Mouse (Mus musculus): ENCODE data around the gene Acbd7. TPM values are rescaled to one million over a fixed set of nuclear protein-coding genes. Genes with fewer than 3 reads are reported as not detected.

Gene Acbd7
- total RNA-seq (2021): under 1 TPM; 0.57 to 0.59 TPM
- long read RNA-seq, experiment 1: 0 reads
- long read RNA-seq, experiment 2: 0 reads

DNA sequence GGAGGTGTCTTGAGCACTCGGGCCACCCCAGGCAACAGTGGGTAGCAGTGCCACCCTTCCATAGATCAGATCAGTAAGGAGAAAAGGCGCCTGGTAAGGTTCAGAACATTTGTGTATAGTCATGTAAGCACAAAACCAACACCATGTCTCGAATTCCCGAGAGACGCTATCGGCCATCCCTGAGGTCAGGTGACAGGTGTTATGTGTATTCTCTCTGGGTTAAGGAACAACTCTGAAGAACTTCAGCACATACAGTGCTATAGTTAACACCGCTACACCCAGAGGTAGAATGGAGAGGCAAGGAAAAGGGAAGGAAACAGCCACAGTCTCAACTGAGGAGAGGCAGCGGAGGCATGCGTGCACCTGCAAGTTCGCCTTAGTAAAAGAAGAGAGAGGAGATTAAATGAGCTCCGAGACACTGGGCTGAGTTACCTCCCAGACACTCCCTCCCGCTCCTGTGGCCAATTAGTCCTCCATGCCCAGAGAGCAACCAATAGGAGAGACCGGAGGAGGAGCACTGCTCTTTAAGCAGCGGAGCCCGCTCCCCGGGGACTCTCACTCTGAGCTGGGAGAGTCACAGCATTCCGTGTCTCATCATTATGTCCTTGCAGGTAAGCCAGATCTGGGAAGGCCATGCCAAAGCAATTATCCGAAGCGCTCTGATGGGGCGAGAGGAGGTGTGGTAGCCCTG, at the start of gene Acbd7:
TSS of gene Acbd7 (plus strand) at position 558 of the 691 bp plus-strand sequence.
- DNase-seq (ENCODE audit: low spot score in 2 of 2): peak in 1 of 2 experiments; percentile 11

DNA sequence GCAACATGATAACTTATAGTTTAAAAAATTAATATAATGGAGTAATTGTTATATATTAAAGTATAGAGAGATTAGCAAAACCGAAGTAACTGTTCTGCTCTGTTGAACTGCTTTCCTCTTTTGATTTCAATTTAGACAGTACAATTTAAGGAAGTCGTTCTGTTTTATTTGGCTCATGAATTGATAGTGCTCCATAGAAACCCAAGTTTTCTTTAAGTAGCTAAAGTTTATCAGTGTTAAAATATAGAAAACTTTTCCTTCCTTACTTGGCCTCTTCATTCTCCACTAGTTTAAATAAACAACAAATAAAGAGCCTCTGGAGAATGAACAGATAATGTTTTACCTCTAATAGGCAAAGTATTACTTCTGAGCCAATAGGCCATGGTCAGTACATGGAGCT, 49.7 kb upstream of the Acbd7 start:
- DNase-seq (ENCODE audit: low spot score in 2 of 2): no peak

DNA sequence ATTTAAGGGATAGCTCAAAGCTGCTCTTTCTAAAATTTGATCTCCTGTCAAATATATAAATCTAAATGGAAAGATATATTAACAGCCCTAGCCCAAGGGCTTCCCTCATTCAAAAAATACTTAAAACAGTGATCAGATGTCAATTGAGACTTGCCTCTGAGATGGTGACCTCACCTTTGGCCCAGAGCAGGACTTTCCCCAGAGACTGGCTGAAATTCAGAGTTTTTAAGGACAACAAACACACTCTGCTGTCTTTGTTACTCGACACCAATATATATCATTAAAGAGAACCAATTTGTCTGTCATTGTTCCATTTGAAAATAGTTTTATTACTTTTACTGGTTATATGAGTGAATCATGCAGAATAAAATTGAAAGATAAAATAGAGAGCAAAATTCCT, 46.4 kb upstream of the Acbd7 start:
- DNase-seq (ENCODE audit: low spot score in 2 of 2): no peak

DNA sequence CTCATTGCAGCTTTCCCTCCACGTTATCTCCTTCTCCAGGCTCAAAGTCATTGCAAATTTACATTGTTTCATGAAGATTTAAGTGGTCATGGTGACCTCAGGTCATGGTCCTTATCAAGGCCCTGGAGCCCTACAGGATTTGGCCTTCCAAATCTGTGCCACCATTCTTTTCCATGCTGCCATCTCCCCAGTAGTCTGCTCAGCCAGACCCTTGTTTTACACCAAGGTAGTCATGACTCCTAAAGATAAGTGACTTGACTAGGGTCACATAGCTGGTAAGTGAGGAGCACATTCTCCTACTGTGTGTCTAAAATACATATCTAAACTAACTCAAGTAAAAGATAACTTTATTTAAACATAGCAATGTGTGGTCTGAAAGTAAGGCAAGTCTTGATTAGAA, 43.8 kb upstream of the Acbd7 start:
- DNase-seq (ENCODE audit: low spot score in 2 of 2): no peak

DNA sequence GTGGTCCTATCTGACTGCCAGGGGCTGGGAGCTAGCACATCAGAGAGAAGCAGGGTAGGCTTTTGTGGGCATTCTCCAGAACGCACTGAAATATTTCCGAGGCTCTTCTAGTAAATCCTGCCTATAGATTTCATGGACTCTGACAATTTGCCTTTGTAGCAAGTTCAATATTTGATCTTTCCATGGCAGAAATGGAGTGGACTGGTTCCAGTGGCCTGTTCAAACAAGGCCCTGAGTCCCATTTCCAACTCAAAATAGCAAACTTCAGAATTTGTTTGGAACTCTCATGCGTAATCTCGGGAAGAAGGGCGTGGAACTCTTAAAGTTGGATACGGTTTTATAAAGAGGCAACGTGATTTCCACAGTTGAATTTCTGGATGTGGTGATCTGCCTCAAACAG, 40.1 kb upstream of the Acbd7 start:
- DNase-seq (ENCODE audit: low spot score in 2 of 2): no peak

DNA sequence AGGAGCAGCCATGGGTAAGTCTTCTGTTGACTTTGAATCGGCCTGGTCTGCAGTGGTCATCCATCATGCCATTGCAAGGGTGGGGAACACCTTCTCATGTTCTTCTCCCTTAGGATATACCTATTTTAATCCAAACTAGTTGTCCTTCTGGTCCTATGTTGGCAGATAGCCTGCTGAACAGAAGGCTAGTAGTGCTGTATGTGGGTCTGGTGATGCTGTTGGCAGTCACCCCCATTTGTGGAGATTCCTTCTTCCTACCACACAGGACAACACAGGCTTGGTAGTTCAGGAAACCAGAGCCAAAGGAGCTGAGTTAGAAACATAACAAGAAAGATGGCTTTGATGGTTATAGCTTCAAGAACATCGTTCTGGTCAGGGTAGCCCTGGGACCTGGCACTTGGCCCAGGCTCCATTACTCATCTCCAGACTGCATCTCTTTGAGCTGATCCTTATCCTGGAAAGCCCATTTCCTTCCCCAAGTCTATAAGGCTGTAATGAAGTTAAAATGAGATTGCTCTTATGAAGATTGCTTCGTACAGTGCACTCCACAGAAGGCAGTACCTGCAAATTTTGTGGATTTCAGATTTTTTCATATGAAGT, 30.4 kb upstream of the Acbd7 start:
- peak in 1 of 2 experiments; percentile 19 for DNase-seq (ENCODE audit: low spot score in 2 of 2)

DNA sequence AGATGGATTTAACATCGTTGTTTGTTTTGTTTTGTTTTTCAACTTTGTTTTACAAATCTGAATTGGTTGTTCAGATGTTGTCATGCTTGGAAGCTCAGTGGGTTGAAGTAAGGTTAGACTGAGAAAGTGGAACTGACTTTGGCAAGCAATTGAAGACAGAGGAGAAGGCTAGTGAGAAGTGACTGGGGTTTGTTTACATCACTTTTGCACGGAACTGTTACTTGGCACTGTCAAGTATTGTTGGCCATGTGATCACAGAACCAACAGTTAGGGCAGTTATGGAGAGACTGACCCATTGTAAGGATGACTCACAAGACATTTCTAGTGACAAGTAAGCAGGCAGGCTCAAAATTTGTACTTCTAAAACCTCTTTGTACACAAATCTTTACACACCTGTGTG, 12.8 kb upstream of the Acbd7 start:
- DNase-seq (ENCODE audit: low spot score in 2 of 2): no peak

DNA sequence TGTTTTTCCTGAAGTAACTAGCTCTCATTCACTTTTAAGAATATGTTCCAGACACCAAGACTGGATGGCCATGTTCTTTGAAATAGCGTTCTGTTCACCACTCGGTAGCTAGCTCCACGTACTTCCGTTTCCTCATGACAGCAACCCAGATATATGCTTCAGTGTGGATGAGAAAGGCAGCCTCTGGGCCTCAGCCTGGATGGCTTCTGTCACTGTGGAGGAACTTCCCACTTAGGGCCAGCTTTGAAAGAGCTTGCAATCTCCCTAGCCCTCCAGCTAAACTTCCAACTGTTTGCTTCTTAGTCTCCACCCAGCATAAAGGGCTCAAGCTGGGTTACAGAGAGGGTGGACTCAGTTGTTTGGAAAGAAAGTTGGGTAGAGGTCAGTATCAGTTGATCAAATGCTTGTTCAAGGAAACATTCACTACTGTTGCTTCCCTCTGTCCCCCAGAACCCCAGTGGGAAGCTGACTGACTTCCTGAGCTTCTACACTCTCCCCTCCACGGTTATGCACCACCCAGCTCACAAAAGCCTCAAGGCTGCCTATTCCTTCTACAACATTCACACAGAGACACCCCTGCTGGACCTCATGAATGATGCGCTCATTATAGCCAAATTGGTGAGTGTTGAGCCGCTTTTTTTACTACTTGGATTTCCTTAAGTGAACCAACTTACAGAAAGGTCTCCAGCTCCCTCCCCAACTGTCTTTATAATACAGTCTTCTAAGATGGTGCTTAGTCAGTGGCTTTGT, 11.4 kb upstream of the Acbd7 start:
- DNase-seq (ENCODE audit: low spot score in 2 of 2): no peak

DNA sequence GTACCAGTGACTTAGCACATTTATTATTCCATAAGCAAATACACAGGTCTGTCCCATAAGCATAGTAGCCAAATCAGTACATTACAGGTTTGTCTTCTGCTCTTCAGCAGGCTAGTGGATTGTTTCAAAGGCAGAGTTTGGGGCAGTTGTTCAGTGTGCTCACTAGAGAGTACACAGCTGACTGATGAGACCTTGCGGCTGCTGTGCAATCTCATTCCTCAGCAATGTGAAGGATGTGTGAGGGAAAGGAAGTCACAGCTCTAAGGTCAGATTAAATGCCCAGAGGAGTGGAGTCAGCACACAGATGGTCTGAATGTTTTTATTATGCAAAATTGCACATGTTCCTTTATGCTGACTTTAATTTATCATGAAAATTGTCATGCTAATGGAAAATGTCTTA, 9.4 kb upstream of the Acbd7 start:
- no peak for DNase-seq (ENCODE audit: low spot score in 2 of 2)

DNA sequence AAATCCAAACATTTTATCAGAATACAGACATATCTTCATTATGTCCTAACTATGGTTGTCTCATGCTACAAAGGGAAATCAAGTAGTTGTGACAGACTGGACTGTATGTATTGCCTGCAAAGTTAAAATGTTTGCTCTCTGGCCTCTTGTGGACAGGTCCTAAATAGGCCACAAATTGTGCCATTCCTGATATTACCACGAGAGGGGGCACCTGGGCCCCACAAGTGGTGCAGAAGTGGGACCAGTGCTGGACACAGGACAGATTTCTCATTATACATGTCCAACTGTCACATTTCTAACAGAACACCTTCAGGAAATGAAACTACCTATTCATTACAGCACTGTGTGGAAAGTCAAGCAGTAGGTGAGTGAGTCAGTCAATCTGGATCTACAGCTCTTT, 8.6 kb upstream of the Acbd7 start:
- DNase-seq (ENCODE audit: low spot score in 2 of 2): peak; percentile 37 to 57

DNA sequence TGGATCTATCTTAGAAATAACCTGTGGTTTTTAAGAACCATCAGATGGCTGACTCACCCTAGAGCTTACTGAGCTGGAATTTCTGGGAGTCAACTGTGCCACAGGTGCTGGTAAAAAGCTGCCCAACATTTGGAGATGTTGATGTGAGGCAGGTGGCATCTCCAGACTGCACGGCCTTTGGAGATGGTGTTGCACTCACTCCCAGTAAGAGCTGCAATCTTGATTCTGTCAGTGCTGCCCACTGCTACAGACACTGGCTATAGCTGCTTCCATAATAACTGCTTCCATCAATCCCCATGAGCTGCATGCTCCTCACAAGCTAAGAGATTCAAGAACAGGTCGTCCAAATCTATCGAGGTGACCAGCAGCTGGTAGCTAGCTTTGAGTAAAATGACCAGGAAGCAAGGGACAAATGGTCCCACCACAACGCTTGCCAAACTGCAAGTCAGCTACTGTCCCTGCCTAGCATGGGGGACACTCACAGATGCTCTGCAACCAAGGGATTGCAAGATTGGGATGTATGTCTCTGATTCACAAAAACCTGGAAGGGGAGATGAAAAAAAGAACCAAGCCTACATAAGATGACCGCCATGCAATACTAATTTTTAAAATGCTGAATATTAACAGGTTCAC, 4.8 kb upstream of the Acbd7 start:
- DNase-seq (ENCODE audit: low spot score in 2 of 2): no peak

DNA sequence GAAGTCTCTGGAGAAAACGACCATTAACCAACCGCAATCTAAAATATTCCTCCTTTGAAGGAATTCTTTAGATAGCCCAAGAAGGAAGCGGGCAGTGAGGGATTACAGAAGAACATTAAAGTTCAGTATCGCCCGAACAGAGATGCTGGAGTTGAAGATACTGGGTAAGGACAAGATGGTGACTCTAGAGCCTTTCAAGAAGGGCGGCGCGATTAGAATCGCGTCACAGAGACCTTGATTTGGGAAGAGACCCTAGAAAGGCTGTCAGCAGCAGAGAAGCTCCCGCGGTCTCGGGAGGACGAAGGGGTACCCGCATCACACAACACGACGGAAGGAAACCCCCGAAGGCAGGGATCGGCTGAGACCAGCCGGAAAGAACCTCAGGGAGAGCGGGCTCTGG, 3.9 kb upstream of the Acbd7 start:
- DNase-seq (ENCODE audit: low spot score in 2 of 2): no peak

DNA sequence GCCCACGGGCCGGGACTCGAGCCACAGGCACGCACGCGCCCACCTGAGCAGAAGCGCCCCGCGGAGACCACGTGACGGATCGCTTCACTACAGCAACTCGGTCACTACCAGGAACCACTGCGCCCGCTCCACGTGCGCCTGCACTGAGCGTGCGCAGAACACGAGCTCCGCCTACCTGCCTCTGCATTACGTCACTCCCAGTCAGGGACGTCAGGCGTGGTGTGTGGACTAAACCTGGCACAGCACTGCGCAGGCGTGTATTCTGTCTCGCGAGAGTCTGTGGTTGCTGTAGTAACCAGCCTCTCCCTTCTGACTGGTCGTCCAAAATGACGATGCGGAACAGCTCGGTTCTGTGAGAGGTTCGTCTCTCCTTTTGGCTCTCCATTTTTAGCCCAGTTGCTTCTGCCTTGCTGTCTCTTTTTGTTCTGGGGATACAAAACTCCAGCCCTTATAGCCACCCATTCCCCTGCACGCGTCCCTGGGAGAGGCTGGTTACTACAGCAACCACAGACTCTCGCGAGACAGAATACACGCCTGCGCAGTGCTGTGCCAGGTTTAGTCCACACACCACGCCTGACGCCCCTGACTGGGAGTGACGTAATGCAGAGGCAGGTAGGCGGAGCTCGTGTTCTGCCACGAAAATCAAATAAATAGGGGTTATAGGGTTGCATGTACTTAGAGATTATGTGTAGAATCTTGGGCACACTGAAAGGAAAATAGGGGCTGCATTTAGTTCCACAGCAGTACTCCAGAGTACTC, 3.3 kb upstream of the Acbd7 start, which contains the start of gene Rpp38:
TSS of gene Rpp38 (minus strand) at position 160 of the 759 bp plus-strand sequence.
- peak; percentile 80 to 92 for DNase-seq (ENCODE audit: low spot score in 2 of 2)

DNA sequence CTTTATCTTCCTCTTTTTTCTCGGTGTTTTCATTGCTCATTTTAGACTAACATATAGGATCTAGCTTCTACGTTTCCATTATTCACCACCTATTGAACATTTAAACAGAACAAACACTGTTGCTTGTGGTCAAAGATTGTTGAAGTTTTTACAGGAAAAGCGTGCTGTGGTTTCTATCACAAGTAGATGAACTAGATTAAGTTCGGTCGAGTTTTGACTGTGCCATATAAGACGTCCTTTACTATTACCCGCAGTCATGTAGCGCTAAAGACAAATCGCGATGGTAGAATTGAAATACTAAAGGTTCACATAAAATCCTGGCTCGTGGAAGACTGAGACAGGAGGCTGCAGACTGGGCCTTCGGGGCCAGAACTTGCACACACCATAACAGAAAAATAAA, 2.2 kb upstream of the Acbd7 start:
- no peak for DNase-seq (ENCODE audit: low spot score in 2 of 2)

DNA sequence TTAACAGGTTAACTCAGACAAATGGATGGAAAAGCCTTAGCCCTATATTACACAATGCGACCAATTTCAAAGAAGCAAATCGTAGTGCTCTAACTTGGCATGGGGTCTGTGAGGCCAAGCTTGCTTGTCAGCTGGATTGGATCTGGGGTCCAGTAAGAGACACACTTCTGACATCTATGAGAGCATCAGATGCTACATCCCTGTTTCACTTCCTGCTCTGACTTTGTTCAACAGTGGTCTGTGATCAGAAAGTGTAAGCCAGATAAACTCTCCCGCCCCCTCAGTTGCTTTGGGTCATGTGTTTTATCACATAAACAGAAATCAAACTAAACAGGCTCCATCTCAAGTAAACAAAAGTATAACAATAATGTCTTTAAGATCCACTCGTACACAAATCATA, 12.5 kb downstream of the Acbd7 start:
- DNase-seq (ENCODE audit: low spot score in 2 of 2): no peak

DNA sequence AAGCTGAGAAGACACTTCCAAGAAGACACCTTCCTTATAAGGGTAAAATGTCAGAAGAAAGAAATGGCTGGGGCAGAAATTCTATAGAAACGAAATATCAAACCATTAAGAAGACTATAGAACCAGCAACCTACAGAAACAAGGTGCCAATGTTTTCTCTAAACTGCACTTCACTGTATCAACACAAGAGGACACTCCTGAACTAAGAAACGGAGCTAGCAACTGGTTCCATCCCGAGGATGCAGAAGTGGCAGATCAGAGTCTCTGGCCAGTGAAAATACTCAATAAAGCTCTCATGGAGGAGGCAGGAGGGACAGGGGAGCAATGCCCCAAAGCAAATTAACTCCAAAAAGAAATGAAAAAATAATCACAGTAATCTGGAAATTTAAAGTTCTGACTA, 13.0 kb downstream of the Acbd7 start:
- DNase-seq (ENCODE audit: low spot score in 2 of 2): no peak

DNA sequence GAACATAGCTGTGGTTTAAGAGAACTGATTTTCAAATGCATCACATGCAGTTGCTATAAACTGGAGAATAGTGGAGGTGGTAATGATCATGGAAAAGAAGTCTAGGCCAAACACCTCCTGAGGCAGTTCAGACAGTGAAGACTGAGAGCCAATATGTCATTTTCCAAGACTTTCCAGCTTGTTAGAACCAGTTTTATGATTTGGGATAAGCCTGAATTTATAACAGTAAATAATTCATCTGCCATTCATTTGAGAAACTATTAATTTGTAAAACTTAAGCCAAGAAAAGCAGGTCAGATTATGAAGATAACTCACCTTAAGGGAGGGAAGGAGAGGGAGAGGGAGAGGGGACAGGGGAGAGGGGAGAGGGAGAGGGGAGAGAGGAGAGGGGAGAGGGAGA, 17.2 kb downstream of the Acbd7 start:
- DNase-seq (ENCODE audit: low spot score in 2 of 2): no peak

DNA sequence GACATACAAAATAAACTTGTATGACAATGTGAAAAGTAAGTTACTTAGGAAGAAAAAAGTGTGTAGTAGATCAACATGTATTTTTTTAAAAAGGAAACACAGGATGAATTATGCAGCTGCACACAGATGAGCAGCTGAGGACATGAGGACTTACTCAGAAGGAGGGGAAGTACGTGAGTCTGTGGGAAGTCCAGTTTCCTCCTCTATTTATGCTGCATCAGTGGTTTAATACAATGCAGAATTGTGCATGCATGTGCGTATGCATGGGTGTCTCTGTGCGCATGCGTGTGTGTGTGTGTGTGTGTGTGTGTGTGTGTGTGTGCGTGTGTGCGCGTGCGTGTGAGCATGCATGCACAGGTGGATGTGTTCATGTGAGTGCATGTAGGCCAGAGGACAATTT, 19.8 kb downstream of the Acbd7 start:
- DNase-seq (ENCODE audit: low spot score in 2 of 2): no peak

DNA sequence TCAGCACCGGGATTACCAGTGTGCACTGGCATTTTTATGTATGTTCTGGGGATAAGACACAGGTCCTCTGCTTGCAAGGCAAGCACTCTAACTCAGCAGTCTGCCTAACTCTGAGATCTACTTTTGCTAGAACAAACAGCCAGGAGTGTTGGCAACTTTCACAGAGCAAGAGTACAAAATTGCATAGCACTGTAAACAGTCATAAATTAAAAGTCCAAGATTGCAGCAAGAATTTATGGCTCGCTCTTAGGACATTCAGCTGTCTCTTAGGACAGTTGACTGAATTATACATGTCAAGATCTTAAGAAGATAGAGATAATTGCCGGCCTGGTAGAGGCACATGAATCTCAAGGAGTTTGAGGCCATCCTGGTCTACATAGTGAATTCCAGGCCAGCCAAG, 20.3 kb downstream of the Acbd7 start:
- DNase-seq (ENCODE audit: low spot score in 2 of 2): no peak

DNA sequence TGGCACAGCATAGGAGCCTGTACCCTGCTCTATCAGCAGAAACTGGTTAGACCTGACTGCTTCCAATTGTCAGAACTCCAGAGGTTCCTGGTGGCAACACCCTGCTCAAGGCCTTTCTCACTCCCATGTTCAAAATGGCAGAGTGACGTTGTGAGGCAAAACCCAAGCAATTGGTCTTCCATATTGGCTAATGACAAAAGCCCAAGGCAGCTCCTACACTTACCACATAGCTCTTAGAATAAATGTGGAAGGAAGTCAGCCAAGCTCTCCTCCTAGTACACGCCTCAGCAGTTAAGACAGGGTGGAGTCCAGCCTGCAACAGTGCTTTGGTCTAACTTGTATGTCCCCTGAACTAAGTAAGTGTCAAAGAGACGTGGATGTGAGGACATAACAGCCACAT, 21.9 kb downstream of the Acbd7 start:
- DNase-seq (ENCODE audit: low spot score in 2 of 2): no peak

DNA sequence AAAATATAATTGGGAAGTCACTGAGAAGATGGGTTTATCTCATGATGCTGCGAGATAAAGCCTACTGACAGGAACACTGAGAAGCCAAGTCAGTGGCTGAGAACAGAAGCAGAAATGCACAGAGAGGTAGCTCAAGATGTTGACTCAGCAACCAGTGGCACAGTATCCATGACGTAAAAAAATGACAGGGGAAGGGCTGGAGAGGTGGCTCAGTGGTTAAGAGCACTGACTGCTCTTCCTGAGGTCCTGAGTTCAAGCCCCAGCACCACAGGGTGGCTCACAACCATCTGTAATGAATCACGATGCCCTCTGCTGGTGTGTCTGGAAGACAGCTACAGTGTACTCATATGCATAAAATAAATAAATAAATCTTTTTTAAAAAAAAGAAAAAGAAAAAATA, 25.1 kb downstream of the Acbd7 start:
- no peak for DNase-seq (ENCODE audit: low spot score in 2 of 2)

Data from gastrocnemius, postnatal 4 days (tissue).